Mouse (Mus musculus) intestine, embryonic 16.5 days (tissue): ENCODE measurements around the gene Ckap4. TPM values are rescaled to one million over a fixed set of nuclear protein-coding genes. Genes with fewer than 3 reads are reported as not detected.
A peak's percentile ranks its signal among the peaks of the same experiment; 100 is the strongest.

Experiments
- ATAC-seq: fragments of 200-750 bp; cut with Nextera tagmentation; 2 replicates; pipeline ENCODE4 v1.8.0; 2017; ENCODE audit warnings: moderate TSS enrichment, moderate library complexity
- H3K27ac ChIP-seq: fragments of 300-500 bp; sonication (generic); 2 replicates; pipeline ENCODE4 v1.5.1; 2014; ENCODE audit warnings: mild to moderate bottlenecking, low read length
- H3K27me3 ChIP-seq: fragments of 300-500 bp; sonication (generic); replicated peaks from 2 replicates; pipeline ENCODE4 v1.6.1; 2014; ENCODE audit warnings: low read length, control low read depth, mixed read lengths; ENCODE audit not compliant: control insufficient read depth, insufficient read depth
- H3K36me3 ChIP-seq: fragments of 300-500 bp; sonication (generic); 2 replicates; pipeline ENCODE4 v1.6.1; 2014; ENCODE audit warnings: low read length, control low read depth; ENCODE audit not compliant: control insufficient read depth, insufficient read depth
- H3K4me1 ChIP-seq: fragments of 300-500 bp; sonication (generic); 2 replicates; pipeline ENCODE4 v1.6.1; 2014; ENCODE audit warnings: low read length, control low read depth, mixed read lengths; ENCODE audit not compliant: control insufficient read depth, insufficient read depth
- H3K4me2 ChIP-seq: fragments of 300-500 bp; sonication (generic); 2 replicates; pipeline ENCODE4 v1.6.1; 2014; ENCODE audit warnings: low read depth, low read length, control low read depth
- H3K4me3 ChIP-seq: fragments of 300-500 bp; sonication (generic); 2 replicates; pipeline ENCODE4 v1.5.1; 2014; ENCODE audit warnings: mild to moderate bottlenecking, low read length
- H3K9ac ChIP-seq: fragments of 300-500 bp; sonication (generic); 2 replicates; pipeline ENCODE4 v1.6.1; 2014; ENCODE audit warnings: low read depth, low read length
- H3K9me3 ChIP-seq: fragments of 300-500 bp; sonication (generic); 2 replicates; pipeline ENCODE4 v1.6.1; 2016; ENCODE audit warnings: low read length, control low read depth; ENCODE audit not compliant: control insufficient read depth
- WGBS: fragments of 180-500 bp; shearing (Covaris S2); extraction: QIAGEN DNeasy Blood & Tissue Kit; methylation state at CpG from one replicate; pipeline ENCODE4 v1.1.7; 2014; 5-methylcytosine and 5-hydroxymethylcytosine counted together
- polyA plus RNA-seq: library from polyadenylated mRNA; unstranded; fragments of >200 nt; fragmentation: Nextera tagmentation; extraction: Ambion mirVana; gene quantifications from 2 replicates; pipeline ENCODE4 v1.2.1, GENCODE M21; 2015

The Ckap4 gene
- polyA plus RNA-seq, 1 experiment from 2014 or later: 14.4 TPM

GRCm38 (mm10) chr10:84573671-84574420 lies 40.0 kb upstream of the Ckap4 start:
- Histone ChIP-seq H3K4me1 (0 out of 2 replicates have a peak, but pooled peaks cover 3% of the 10 kb centered on the region), H3K27me3 (no peaks in the 10 kb centered on the region), H3K36me3 (no peaks in the 10 kb centered on the region), H3K9ac (no peak overlapping the region), H3K4me3 (no peak overlapping the region), H3K4me2 (no peak overlapping the region), H3K9me3 (no peaks in the 10 kb centered on the region), H3K27ac (no peak overlapping the region)
- no peak for ATAC-seq
- 61% methylated on average over 5 of the region's 5 CpGs for WGBS

GRCm38 (mm10) chr10:84571052-84571639 lies 37.3 kb upstream of the Ckap4 start:
- Histone ChIP-seq H3K9ac (no peak overlapping the region), H3K36me3 (no peaks in the 10 kb centered on the region), H3K4me3 (no peak overlapping the region), H3K4me2 (no peak overlapping the region), H3K9me3 (no peaks in the 10 kb centered on the region), H3K27me3 (no peaks in the 10 kb centered on the region), H3K27ac (no peak overlapping the region), H3K4me1 (no peaks in the 10 kb centered on the region)
- ATAC-seq: no peak
- 75% methylated on average over 10 of the region's 10 CpGs for WGBS

- Histone ChIP-seq H3K4me3 (no peak overlapping the region), H3K9ac (no peak overlapping the region), H3K27ac (no peak overlapping the region), H3K27me3 (no peaks in the 10 kb centered on the region), H3K4me2 (no peak overlapping the region), H3K36me3 (no peaks in the 10 kb centered on the region), H3K9me3 (no peaks in the 10 kb centered on the region), H3K4me1 (no peaks in the 10 kb centered on the region)
- ATAC-seq: no peak
- 88% methylated on average over 8 of the region's 8 CpGs for WGBS
Measured at GRCm38 (mm10) chr10:84564427-84564826, 30.6 kb upstream of the Ckap4 start.

- H3K4me1 ChIP-seq: no peaks in the 10 kb centered on the region
- ATAC-seq: peak; percentile 77
- H3K9me3 ChIP-seq: no peaks in the 10 kb centered on the region
- no peak overlapping the region for H3K9ac ChIP-seq
- no peak overlapping the region for H3K4me3 ChIP-seq
- no peak overlapping the region for H3K4me2 ChIP-seq
- no peak overlapping the region for H3K27ac ChIP-seq
- H3K36me3 ChIP-seq: no peaks in the 10 kb centered on the region
- WGBS: 65% methylated on average over 13 of the region's 13 CpGs
- H3K27me3 ChIP-seq: no peaks in the 10 kb centered on the region
Measured at GRCm38 (mm10) chr10:84562567-84563554, 29.0 kb upstream of the Ckap4 start.

GRCm38 (mm10) chr10:84562121-84562520 lies 28.3 kb upstream of the Ckap4 start:
- ATAC-seq: no peak
- no peak overlapping the region for H3K4me3 ChIP-seq
- WGBS: 66% methylated on average over 5 of the region's 5 CpGs
- no peaks in the 10 kb centered on the region for H3K36me3 ChIP-seq
- H3K9me3 ChIP-seq: no peaks in the 10 kb centered on the region
- no peaks in the 10 kb centered on the region for H3K4me1 ChIP-seq
- no peaks in the 10 kb centered on the region for H3K27me3 ChIP-seq
- H3K27ac ChIP-seq: no peak overlapping the region
- H3K9ac ChIP-seq: no peak overlapping the region
- H3K4me2 ChIP-seq: no peak overlapping the region

GRCm38 (mm10) chr10:84559986-84560385 lies 26.1 kb upstream of the Ckap4 start:
- Histone ChIP-seq H3K36me3 (no peaks in the 10 kb centered on the region), H3K4me3 (no peak overlapping the region), H3K27me3 (no peaks in the 10 kb centered on the region), H3K27ac (no peak overlapping the region), H3K4me1 (no peaks in the 10 kb centered on the region), H3K4me2 (no peak overlapping the region), H3K9ac (no peak overlapping the region), H3K9me3 (no peaks in the 10 kb centered on the region)
- no peak for ATAC-seq
- 90% methylated on average over 4 of the region's 4 CpGs for WGBS

GRCm38 (mm10) chr10:84558511-84558910 lies 24.6 kb upstream of the Ckap4 start:
- Histone ChIP-seq H3K4me3 (no peak overlapping the region), H3K27me3 (no peaks in the 10 kb centered on the region), H3K9ac (no peak overlapping the region), H3K4me2 (no peak overlapping the region), H3K36me3 (no peaks in the 10 kb centered on the region), H3K9me3 (no peaks in the 10 kb centered on the region), H3K27ac (no peak overlapping the region), H3K4me1 (no peaks in the 10 kb centered on the region)
- ATAC-seq: no peak
- WGBS: 97% methylated on average over 1 of the region's 1 CpGs

- 72% methylated on average over 2 of the region's 2 CpGs for WGBS
- H3K36me3 ChIP-seq: no peaks in the 10 kb centered on the region
- H3K27me3 ChIP-seq: no peaks in the 10 kb centered on the region
- no peak overlapping the region for H3K27ac ChIP-seq
- H3K9me3 ChIP-seq: no peaks in the 10 kb centered on the region
- H3K9ac ChIP-seq: no peak overlapping the region
- no peak for ATAC-seq
- H3K4me2 ChIP-seq: no peak overlapping the region
- no peaks in the 10 kb centered on the region for H3K4me1 ChIP-seq
- H3K4me3 ChIP-seq: no peak overlapping the region
Measured at GRCm38 (mm10) chr10:84556120-84556519, 22.3 kb upstream of the Ckap4 start.

- no peak for ATAC-seq
- no peaks in the 10 kb centered on the region for H3K9me3 ChIP-seq
- no peaks in the 10 kb centered on the region for H3K27me3 ChIP-seq
- H3K9ac ChIP-seq: no peak overlapping the region
- no peaks in the 10 kb centered on the region for H3K36me3 ChIP-seq
- H3K4me2 ChIP-seq: no peak overlapping the region
- 36% methylated on average over 6 of the region's 6 CpGs for WGBS
- no peaks in the 10 kb centered on the region for H3K4me1 ChIP-seq
- H3K4me3 ChIP-seq: no peak overlapping the region
- no peak overlapping the region for H3K27ac ChIP-seq
Measured at GRCm38 (mm10) chr10:84554291-84555009, 20.6 kb upstream of the Ckap4 start.
